Mouse (Mus musculus) ovary, adult 2 months (tissue): Measurements from ENCODE around the gene Gli1. TPM values are rescaled to one million over a fixed set of nuclear protein-coding genes. Genes with fewer than 3 reads are reported as not detected.

ENCODE experiments used
- polyA plus RNA-seq: library from polyadenylated mRNA; depleted of rRNA; stranded (reverse); fragments of >200 nt; gene quantifications from 2 replicates; pipeline ENCODE4 v1.2.3, GENCODE M21; 2012; rRNA removed

The Gli1 gene
- polyA plus RNA-seq: 51.0 and 51.6 TPM in 2 replicates

DNA sequence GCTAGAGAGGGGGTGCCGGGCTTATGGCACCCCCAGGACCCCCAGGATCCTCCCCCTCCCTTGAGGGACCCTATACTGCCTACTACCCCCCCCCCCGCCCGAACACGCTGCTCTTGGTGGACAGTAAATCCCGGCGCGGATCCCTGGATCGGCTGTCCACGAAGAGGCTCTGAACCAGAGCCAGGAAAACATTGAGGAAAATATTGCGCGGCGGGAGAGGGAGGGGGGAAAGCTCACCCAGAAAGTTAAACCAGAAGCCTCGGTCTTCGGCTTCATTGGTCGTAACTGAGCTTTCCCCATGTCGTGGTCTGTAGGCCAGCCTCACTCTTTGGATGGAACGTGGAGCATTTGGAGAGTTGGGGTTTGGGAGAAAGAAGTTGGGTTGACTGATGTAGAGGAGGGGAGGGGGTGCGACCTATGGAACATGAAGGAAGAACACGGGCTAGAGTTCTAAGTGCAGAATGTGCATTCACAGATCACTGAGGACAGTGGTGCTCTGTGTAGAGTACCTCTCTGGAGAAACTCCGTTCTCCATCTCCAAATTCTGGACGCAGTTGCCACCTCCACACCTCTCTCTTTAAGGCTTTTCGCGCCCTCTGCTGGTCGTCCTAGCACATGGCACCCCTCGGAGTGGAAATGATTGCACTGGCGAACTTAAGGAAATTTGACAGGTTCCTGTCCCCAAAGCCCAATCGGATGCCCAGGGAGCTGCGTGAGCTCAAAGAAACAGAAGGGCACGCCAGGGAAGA, at the start of gene Gli1:
Gene Gli1 (minus strand): TSS at position 84 of the 749 bp plus-strand sequence.

DNA sequence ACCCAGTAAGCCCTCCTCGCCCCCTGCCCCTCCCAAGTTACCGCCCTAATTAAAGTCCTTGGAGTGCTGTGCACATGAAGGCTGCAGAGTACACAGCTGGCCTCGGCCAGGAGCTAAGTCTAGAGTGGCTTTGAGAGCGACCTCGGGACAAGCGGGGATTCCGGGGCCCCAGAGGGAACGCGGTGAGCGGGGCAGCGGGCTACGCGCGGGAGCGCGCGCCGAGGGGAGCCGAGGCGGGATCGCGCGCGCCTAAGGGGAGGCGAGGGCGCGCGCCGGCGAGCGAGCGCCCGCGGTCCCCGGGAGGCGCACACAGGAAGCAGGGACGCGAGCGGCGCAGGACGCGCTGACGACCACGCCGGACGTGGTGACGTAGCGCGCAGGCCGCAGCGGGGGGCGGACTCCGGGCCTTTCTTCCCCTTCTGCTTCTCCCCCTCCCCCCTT, 38.5 kb upstream of the Gli1 start, which contains the start of gene R3hdm2:
Gene R3hdm2 (plus strand): TSS at position 77 of the 441 bp plus-strand sequence.

DNA sequence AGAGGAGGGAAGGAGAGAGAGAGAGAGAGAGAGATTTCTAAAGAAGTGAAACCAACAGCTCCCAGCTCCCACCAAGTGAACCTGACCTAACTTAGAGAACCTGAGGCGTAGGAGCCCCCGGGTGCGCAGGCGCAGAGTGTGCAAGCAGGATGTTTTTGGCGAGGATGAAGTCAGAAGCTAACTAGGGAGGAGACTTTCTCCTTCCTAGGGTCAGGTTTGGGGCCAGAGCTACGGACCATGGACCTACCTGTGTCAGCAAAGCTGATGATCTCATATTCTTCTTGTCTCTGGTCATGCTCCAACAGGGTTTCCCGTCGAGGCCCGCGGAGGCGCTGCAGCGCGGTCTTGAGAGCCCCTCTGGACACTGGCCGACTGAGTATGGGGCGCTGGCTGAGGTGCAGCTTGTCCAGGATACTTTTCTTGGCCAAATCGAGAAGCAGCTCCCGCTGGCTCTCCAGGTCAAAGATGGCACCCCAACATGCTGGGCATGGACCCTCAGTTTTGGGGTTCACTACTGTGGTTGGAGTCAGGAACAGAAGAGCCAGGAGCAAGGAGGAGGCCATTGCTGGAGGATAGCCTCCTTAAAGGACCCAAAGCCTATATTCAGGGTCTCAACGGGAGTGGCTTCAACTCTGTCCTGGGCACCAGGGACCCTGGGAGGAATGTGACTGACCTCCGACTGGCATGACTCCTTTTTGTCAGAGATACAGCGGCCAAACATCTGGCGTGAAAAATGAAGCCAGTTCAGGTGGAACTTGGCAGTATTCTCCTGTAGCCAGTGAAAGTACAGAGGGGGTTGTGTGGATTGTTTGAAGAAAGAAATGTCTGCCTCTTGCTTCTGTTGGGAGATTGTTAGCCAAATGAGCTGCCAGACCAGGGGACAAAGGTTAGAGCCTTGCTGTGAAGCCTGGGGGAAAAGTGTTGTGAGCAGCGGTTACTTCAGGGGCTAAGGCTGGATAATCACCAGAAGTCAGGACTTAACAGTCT, 28.4 kb upstream of the Gli1 start, which contains the start of gene Inhbc:
Gene Inhbc (minus strand): TSS at position 598 of the 987 bp plus-strand sequence.

DNA sequence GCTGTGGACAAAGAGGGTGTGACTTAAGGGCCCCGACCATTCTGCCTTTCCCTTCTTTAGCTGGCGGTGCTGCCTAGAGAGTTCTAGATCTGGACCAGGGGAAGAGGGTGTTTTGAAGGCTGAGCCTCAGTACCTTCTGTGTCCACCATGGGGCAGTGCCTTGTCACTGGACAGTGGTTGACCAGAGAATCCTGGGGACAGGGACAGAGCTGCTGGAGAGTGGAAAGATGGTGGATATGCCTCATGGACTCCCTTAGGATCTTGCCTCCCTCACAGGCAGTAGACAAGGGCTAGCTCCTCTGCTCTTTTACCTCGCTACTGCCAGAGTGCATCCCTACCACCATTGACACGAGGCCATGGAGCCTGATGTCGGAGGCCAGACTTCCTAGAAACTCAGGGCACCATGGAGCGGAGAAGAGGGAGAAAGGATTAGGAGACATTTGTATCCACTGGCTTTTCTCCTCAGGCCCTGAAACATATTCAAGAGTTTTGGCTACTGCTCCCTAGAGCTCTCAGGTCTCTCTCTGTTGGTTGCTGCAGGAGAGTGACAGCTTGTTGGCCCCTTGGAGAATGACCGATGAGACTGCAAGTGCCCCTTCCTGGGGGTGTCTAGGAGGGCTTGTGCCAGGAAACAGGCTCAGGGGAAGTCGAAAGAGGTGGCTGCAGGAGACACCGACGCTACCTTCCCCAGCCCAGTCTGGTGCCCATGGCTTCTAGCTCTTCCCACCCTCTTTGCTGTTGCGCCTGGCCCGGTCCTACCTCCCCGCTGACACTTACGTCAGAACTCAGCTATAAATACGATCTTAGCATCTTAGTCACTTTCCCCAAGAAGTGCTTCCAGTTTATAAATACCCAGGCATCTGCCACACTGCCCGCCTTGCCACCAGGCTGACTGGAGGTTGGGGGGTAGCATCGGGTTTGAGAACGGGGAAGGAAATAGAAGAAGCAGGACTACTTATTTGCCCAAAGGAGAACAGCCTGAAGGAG, 12.4 kb upstream of the Gli1 start, which contains the start of gene Inhbe:
Gene Inhbe (minus strand): TSS at position 503 of the 987 bp plus-strand sequence.

DNA sequence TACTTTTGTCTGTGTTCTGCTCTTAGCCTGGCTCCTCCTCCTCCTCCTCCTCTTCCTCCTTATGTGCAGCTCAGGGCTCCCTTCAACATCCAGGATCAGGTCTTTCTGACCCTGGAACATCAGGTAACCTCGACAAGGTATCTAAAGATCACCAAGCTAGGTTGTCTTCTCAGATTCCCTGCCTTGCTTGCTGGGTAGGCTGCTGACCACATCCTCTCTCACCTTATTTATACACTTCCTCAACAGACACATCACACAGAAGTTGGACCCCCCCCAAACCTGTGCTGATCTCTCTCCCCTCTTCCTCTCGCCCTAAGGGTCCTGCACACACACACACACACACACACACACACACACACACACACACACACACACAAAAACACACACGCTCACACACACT, 20.2 kb downstream of the Gli1 start, which contains the start of gene Arhgap9:
Gene Arhgap9 (plus strand): TSS at position 344 of the 400 bp plus-strand sequence.

DNA sequence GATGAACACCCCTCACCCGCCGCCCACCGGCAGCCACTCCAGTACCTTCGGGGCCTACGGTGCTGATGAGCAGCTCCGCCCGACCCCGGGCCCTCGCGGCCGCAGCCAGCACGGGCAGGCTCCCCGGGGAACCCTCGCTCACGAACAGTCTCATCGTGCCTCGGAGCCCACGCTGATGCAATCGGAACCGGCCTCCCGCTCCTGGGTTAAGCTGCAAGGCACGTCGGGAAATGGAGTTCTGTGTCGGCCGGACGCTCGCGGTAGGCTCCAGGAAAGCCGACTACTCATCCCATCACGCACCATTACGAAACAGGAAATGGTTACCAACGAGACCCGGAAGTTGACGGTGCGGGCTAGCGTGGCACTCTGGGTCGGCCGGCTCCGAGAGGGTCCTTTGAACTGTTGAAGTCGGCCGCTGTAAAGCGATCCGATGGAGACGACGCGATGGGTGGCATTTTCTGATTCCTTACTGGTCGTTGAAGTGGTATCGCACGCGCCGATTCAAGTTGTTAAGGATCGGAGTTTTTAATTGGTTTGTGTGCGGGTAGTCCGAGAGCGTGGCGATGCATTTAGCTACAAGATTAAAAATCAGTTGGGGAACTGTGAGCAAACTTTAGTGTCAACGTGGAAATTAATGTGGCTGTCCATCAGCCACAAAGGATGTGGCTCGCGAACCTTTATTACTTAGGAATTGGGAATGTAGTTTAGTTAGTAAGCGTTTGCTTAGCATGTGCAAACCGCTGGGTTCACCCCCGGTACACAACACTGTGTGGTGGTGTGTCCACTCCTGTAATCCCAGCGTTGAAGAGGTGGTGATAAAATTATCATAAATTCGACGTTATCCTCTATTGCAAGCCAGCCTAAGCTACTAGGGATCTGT, 30.1 kb downstream of the Gli1 start, which contains the start of gene Mars:
Gene Mars (minus strand): TSS at position 311 of the 880 bp plus-strand sequence.

DNA sequence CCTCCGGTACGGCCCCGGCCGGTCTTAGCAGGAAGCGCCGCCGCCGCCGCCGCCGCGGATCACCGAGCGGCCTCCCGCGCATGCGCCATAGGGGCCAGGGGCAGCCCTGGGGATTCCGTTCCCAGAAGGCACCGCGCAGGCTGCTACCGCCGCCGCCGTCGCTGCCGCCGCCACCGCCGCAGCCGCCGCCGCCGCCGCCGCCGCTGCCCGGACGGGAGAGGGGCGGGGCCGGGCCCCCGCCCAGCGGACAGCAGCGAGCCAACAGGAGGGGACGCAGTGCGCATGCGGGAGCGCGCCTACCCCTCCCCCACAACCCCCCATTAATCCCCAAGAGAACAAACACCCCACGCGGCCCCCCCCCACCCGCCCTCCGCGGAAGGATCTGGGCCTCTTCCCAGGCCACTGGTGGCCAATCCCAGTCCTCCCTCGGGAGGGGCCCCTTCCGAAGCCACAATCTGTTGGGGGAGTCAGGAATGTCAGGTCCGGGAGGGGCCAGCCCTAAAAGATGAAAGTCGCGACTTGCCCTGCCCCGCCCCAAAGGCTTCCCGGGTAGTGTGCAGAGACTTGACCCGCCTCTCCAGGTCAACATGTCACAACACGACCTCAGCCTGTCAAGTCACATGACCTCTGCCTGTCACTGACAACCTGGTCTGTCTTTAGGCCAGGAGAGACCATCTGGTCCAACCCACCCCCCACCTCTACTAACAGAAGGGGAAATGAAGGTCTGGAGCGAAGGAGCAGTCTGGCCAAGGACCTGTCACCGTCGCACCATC, 52.8 kb downstream of the Gli1 start, which contains the start of gene Mbd6:
Gene Mbd6 (minus strand): TSS at position 219 of the 773 bp plus-strand sequence.

Other genes starting within 250 kb of the Gli1 start
- gene Os9, start 220.8 kb downstream of the Gli1 start, polyA plus RNA-seq: 72.1 and 89.3 TPM in 2 replicates
- 11.4 and 16.1 TPM in 2 replicates for gene B4galnt1, start 176.7 kb downstream of the Gli1 start, polyA plus RNA-seq
- gene Slc26a10, start 161.3 kb downstream of the Gli1 start, polyA plus RNA-seq: 2.0 and 2.7 TPM in 2 replicates
- gene Arhgef25, start 151.9 kb downstream of the Gli1 start, polyA plus RNA-seq: 71.4 and 75.9 TPM in 2 replicates
- 262 and 306 TPM in 2 replicates for gene Dtx3, start 146.2 kb downstream of the Gli1 start, polyA plus RNA-seq
- 32.8 and 34.9 TPM in 2 replicates for gene Pip4k2c, start 130.4 kb downstream of the Gli1 start, polyA plus RNA-seq
- gene Kif5a, start 78.6 kb downstream of the Gli1 start, polyA plus RNA-seq: 6.4 and 7.0 TPM in 2 replicates
- 245 and 250 TPM in 2 replicates for gene Dctn2, start 75.6 kb downstream of the Gli1 start, polyA plus RNA-seq
- gene Mbd6, start 53.0 kb downstream of the Gli1 start, polyA plus RNA-seq: 51.3 and 61.2 TPM in 2 replicates
- 78.4 and 101 TPM in 2 replicates for gene Mars, start 30.2 kb downstream of the Gli1 start, polyA plus RNA-seq
- 6.0 and 7.4 TPM in 2 replicates for gene Arhgap9, start 20.0 kb downstream of the Gli1 start, polyA plus RNA-seq
- gene Inhbe, start 12.4 kb upstream of the Gli1 start, polyA plus RNA-seq: not detected in 2 replicates
- 0.07 TPM in 1 of 2 replicates, not detected in the other for gene Inhbc, start 28.5 kb upstream of the Gli1 start, polyA plus RNA-seq
- 128 and 138 TPM in 2 replicates for gene R3hdm2, start 38.4 kb upstream of the Gli1 start, polyA plus RNA-seq
- 2.7 and 3.1 TPM in 2 replicates for gene Stac3, start 159.7 kb upstream of the Gli1 start, polyA plus RNA-seq
- gene Ndufa4l2, start 173.0 kb upstream of the Gli1 start, polyA plus RNA-seq: 23.2 and 29.9 TPM in 2 replicates
- 133 and 139 TPM in 2 replicates for gene Shmt2, start 180.5 kb upstream of the Gli1 start, polyA plus RNA-seq
- 0.11 and 0.40 TPM in 2 replicates for gene Nxph4, start 192.6 kb upstream of the Gli1 start, polyA plus RNA-seq